ENCODE assay signal across 27 mouse cellular contexts in genomic region chr3:125781357-125781756, GRCm38 (mm10).
"Had no signal": no experiment of that assay in that cellular context is flagged by ENCODE, and none has a peak within 500 bp of the region (broad histone marks: within the 10 kb centered on the region; RNA-seq: fewer than 3 reads in every experiment).

No protein-coding gene starts in this region.

- H3K9me3 ChIP-seq: heart, embryonic 13.5 days; heart, embryonic 15.5 days; hindbrain, embryonic 13.5 days; hindbrain, embryonic 15.5 days; kidney, embryonic 15.5 days; limb, embryonic 13.5 days; limb, embryonic 15.5 days; liver, embryonic 12.5 days had no signal

- H3K4me3 ChIP-seq: heart, adult 2 months; heart, embryonic 13.5 days; heart, embryonic 15.5 days; hindbrain, embryonic 13.5 days; hindbrain, embryonic 15.5 days; kidney, embryonic 15.5 days; limb, embryonic 13.5 days; limb, embryonic 15.5 days; liver, embryonic 12.5 days had no signal

- H3K9ac ChIP-seq: heart, embryonic 13.5 days; heart, embryonic 15.5 days; hindbrain, embryonic 13.5 days; hindbrain, embryonic 15.5 days; kidney, embryonic 15.5 days; limb, embryonic 13.5 days; limb, embryonic 15.5 days; liver, embryonic 12.5 days; liver, embryonic 14.5 days had no signal

- H3K4me1 ChIP-seq: heart, embryonic 13.5 days; heart, embryonic 15.5 days; hindbrain, embryonic 13.5 days; hindbrain, embryonic 15.5 days; kidney, embryonic 15.5 days; limb, embryonic 13.5 days; limb, embryonic 15.5 days; liver, embryonic 12.5 days had no signal

- ATAC-seq: hindbrain, postnatal 0 days; intestine, embryonic 16.5 days; liver, embryonic 12.5 days had no signal

- H3K27me3 ChIP-seq: heart, embryonic 13.5 days; heart, embryonic 15.5 days; hindbrain, embryonic 13.5 days; hindbrain, embryonic 15.5 days; kidney, embryonic 15.5 days; limb, embryonic 13.5 days; limb, embryonic 15.5 days; liver, embryonic 12.5 days had no signal

- H3K27ac ChIP-seq: heart, adult 2 months; heart, embryonic 13.5 days; heart, embryonic 15.5 days; hindbrain, embryonic 13.5 days; hindbrain, embryonic 15.5 days; hindbrain, postnatal 0 days; kidney, embryonic 15.5 days; kidney, postnatal 0 days; limb, embryonic 13.5 days; limb, embryonic 15.5 days; liver, embryonic 12.5 days; liver, embryonic 14.5 days had no signal

- H3K36me3 ChIP-seq: heart, embryonic 13.5 days; heart, embryonic 15.5 days; hindbrain, embryonic 13.5 days; hindbrain, embryonic 15.5 days; kidney, embryonic 15.5 days; limb, embryonic 13.5 days; limb, embryonic 15.5 days; liver, embryonic 12.5 days had no signal

- H3K4me2 ChIP-seq: heart, embryonic 11.5 days; heart, embryonic 13.5 days; heart, embryonic 15.5 days; hindbrain, embryonic 13.5 days; hindbrain, embryonic 15.5 days; kidney, embryonic 15.5 days; limb, embryonic 13.5 days; limb, embryonic 15.5 days; liver, embryonic 12.5 days had no signal

- DNase-seq: gastrocnemius, postnatal 14 days; gastrocnemius, postnatal 36 days; heart, adult 11 months; heart, adult 2 months; heart, postnatal 14 days; heart, postnatal 36 days; kidney, adult 11 months; kidney, adult 2 months; kidney, adult 9 months; kidney, postnatal 14 days; kidney, postnatal 36 days; layer of hippocampus, adult 9-11 months; layer of hippocampus, postnatal 36 days; left cerebral cortex, postnatal 4 days had no signal
